Mouse (Mus musculus) cortical plate, adult 2 months (tissue): ENCODE measurements around the gene Ptbp3.

Experiments used
- CTCF ChIP-seq: fragments of 200-500 bp; IDR thresholded peaks from 2 replicates; pipeline ENCODE4 v1.5.1; 2011; ENCODE audit warnings: mild to moderate bottlenecking, control low read depth, low read length; ENCODE audit not compliant: insufficient read depth; ENCODE audit errors: extremely low read depth
- POLR2A ChIP-seq: fragments of 200-500 bp; IDR thresholded peaks from 2 replicates; pipeline ENCODE4 v1.6.1; 2011; ENCODE audit warnings: mild to moderate bottlenecking, low read length, control low read depth; ENCODE audit not compliant: insufficient read depth; ENCODE audit errors: extremely low read depth

GRCm38 (mm10) chr4:59450906-59451305 lies 98.3 kb downstream of the Ptbp3 start:
- TF ChIP-seq CTCF: no peak
- TF ChIP-seq POLR2A: no peak
